Mouse (Mus musculus) mouse trophoblast stem cell (cell line): ENCODE data around the gene Ugt1a6a.

ENCODE experiments used
- in situ Hi-C, 2 experiments: fragments of 300-500 bp; cut with MseI, MboI; formaldehyde crosslinking; loops; 2 replicates in 1 of 2; 3 replicates in 1 of 2; pipeline ENCODE4 v1.15.1; 2025

The Ugt1a6a gene

DNA sequence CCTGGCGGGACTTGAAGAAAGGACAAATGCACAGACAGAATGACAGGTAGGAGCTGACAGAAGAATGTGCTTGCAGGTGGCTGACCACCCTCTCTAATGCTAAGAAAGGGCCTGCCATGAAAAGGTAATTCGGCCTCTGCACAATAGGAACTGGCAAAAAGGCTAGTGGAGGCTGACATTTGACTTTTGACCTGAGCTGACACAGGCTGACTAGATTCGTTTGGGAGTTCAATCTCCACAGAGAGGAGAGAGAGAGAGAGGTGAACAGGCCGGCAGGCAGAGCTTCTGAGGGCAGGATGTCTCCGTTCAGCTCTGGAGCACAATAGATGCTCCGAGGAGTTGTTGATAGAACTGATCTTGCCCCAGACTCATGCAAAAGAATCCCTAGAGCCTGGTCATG, 111.8 kb downstream of the Ugt1a6a start:
- in situ Hi-C loops: no loop called here

- in situ Hi-C loops: no loop called here
These were observed 113.1 kb downstream of the Ugt1a6a start for GRCm38 (mm10) chr1:88247660-88248059.

GRCm38 (mm10) chr1:88248658-88249057, 114.0 kb downstream of the Ugt1a6a start:
- in situ Hi-C loops: no loop called here

DNA sequence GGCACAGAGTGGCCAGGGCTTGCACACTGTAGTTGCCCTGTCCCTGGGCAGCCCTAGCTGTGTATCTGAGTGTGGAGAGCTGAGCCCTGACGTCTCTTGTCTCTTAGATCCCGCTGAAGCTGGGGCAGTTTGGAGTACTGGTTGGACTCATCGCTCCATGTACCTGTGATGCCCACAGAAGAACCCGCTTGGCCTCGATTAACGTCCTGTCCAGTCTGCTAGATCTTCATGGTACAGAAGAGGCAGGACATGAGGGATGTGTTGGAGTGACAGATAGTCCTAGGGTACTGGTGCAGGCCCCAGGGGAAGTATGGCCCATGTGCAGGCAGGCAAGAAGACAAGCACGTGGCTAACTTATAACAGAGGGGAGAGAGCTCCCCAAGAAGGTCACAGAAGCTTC, 115.0 kb downstream of the Ugt1a6a start:
- in situ Hi-C loops: no loop called here

- in situ Hi-C loops: no loop called here
These were observed 115.4 kb downstream of the Ugt1a6a start for GRCm38 (mm10) chr1:88250023-88250422.

GRCm38 (mm10) chr1:88253106-88253505, 118.5 kb downstream of the Ugt1a6a start:
- in situ Hi-C loops: no loop called here

GRCm38 (mm10) chr1:88253540-88253939, 118.9 kb downstream of the Ugt1a6a start:
- in situ Hi-C loops: no loop called here

- in situ Hi-C loops: no loop called here
These were observed 120.3 kb downstream of the Ugt1a6a start for GRCm38 (mm10) chr1:88254793-88255465.

- in situ Hi-C loops: no loop called here
These were observed 120.9 kb downstream of the Ugt1a6a start for GRCm38 (mm10) chr1:88255466-88255857.

- in situ Hi-C loops: no loop called here
These were observed 121.6 kb downstream of the Ugt1a6a start for GRCm38 (mm10) chr1:88255989-88256754.

DNA sequence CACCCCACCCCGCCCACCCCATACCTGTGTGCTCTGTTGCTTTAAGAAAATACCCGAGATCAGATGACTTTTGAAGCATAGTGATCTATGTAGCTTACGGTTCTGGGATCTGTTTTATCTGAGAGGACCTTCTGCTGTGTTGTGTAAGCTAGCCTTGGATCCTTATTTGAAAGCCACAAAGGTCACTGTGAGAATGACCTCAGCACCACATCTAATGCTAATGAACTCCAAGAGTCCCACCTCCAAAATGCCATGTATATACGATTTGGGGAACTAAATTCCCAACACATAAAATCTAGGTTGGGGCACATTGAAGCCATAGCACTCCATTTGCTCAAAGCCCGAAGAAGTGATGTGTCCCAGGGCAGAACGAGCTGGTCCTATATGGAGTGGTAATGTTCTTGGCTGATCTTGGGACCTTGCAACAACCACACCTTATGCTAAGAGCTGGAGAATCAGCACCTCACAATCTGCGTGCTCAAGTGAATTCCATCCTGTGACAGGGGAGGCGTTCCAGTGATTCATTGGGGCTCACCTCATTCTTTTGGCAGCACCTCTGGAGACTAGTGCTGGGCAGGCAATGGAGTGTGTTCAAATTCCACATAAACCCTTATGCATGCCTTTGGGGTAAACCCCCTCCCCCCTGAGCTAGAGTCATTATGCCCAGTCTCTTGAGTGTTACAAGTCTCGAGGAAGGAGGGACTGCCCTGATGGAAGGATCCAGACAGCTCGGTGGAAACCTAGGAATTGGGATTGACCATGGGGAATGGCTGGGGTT, 122.5 kb downstream of the Ugt1a6a start:
- in situ Hi-C loops: no loop called here

DNA sequence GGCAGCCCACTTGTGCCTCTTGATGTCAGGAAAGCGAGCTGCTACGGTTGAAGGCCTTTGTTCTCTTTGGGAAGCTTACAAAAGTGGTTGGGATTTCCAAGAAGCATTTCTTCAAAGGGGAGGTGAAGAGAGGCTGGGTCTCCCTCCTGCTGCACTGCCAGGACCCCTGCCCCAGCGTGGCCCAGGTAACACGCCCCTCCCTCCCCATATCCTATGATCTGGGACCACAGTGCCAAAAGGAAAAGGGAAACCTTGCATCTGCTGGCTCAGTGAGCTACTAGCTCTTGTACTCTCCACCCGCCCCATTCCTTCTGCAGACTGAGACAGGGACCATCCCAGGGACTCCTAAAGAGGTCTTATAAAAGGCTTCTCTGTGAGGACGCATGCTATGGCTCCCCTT, 123.1 kb downstream of the Ugt1a6a start:
- in situ Hi-C loops: no loop called here

- in situ Hi-C loops: no loop called here
These were observed 123.8 kb downstream of the Ugt1a6a start for GRCm38 (mm10) chr1:88258361-88258760.

DNA sequence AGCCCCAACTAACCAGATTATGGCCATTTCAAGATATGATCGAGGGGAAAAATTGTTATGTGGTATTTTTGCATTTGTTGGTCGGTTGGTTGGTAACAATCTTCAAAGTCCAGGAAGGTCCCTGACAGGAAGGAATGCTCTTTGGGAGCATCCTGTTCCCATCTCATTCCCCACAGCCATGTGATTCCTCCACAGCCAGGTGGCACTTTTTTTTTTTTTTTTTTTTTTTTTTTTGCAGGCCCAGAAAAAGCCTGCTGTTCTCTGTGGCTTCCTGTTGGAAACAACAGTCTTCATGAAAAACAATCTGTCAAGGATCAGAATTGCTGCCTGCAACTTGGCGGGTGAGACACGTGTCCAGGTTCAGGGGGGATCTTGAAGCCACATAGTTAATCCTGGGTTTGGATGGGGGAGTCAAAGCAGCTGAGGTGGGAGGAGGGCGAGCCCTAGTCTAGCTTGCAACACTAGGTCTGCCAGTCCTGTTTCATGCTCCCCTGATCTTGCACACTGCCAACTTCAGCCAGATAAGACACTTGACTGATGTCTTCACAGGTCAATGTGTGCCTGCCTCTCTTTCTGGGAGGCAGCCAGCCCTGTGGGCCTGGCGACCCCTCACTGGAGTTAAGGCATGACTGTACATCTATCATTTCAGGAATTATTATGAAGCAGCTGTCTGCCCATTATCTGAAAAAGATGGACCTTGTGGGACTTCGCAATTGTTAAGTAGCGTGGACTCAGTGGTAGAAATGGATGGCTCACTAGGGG, 124.5 kb downstream of the Ugt1a6a start:
- in situ Hi-C loops: no loop called here

DNA sequence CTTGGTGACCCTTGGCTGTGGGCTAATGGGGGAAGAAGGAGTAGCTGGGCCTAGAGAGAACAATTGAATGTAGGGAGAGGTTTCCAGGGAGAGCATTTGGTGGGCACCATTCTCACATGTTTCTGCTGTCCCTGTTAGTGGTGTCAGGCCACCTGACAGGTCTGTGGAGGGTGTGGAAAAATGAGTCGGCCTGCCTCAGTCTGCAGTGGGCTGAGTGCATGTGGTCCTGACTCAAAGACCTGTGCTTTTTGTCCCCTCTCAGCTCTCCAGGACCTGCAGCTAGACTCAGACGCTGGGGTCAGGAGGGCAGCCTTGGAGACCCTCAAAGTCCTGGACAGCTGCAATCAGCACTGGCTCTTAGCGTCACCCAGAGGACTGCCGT, 125.0 kb downstream of the Ugt1a6a start:
- in situ Hi-C loops: no loop called here

GRCm38 (mm10) chr1:88260114-88260513, 125.5 kb downstream of the Ugt1a6a start:
- in situ Hi-C loops: no loop called here

- in situ Hi-C loops: no loop called here
These were observed 126.2 kb downstream of the Ugt1a6a start for GRCm38 (mm10) chr1:88260604-88261377.

GRCm38 (mm10) chr1:88261706-88262105, 127.1 kb downstream of the Ugt1a6a start:
- in situ Hi-C loops: no loop called here

GRCm38 (mm10) chr1:88262255-88262654, 127.6 kb downstream of the Ugt1a6a start:
- in situ Hi-C loops: no loop called here

- in situ Hi-C loops: no loop called here
These were observed 128.4 kb downstream of the Ugt1a6a start for GRCm38 (mm10) chr1:88262961-88263360.

- in situ Hi-C loops: no loop called here
These were observed 129.2 kb downstream of the Ugt1a6a start for GRCm38 (mm10) chr1:88263778-88264177.
